Mouse (Mus musculus): ENCODE measurements around the gene Pus1. TPM values are rescaled to one million over a fixed set of nuclear protein-coding genes. Genes with fewer than 3 reads are reported as not detected.

Pus1 gene
- polyA plus RNA-seq, 1 experiment from 2014 or later, result 34.3 TPM

DNA sequence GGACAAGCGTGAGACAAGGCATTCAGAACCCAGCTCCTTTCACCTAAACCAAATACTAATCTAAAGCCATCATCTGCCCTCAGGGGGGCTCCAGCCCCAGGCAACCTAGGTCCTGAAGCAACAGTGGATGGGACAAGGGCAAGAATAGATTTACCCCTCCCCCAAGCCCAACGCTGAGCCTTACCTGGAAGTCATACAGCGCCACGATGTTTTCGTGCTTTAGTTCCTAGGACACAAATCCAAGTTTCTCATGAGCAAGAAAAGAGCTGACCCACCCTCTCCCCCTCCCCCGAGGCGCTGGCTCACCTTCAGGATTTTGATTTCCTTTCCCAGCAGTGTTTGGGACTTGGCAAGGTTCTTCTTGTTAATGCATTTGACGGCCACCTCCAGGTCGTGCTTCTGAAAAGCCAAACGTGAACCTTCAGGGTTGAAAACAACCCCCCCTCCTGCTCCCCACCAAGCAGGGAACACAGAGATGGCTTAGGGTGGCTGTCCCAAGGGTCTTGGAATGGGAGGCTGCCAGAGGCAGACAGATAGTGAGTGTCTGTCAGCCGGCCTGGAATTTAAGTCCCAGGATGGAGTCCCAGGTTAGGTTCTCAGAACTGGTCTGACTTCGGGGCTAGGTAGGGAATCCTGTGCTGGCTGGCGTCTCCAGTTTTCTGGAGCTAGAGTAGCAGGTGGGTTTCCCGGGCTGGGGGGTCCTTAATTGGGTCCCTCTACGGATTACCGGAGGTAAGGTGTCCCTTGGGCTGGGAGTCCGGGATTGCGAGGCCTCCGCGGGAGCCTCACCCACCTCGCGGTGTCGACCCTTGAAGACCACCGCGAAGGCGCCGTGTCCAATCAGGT, 28.6 kb upstream of the Pus1 start:
- Histone ChIP-seq H3K4me1 (replicated peaks; ENCODE audit: insufficient read depth, low read length) (peaks cover 15% of the 10 kb centered on the region), H3K27ac (peak overlapping the region; percentile 76), H3K4me3 (replicated peaks; ENCODE audit: low read depth, low read length) (peak overlapping the region; percentile 75), H3K9me3 (replicated peaks; ENCODE audit: low read length) (no peaks in the 10 kb centered on the region), H3K36me3 (ENCODE audit: insufficient read depth, low read length) (peaks cover 12% of the 10 kb centered on the region; the same call in 1 of the 2 replicates), H3K27me3 (ENCODE audit: insufficient read depth, low read length) (no peaks in the 10 kb centered on the region), H3K4me2 (ENCODE audit: low read length) (peak overlapping the region; percentile 67), H3K9ac (ENCODE audit: low read depth, low read length) (peak overlapping the region; percentile 89)
- no peak for TF ChIP-seq CTCF (IDR thresholded peaks at IDR 0.05; ENCODE audit: low read depth)
- WGBS, result under 1% methylated on average over 27 of the region's 27 CpGs
- ATAC-seq (replicated peaks; ENCODE audit: low FRiP score, low read depth) (no peak), DNase-seq (ENCODE audit: low spot score) (peak; percentile 27)

DNA sequence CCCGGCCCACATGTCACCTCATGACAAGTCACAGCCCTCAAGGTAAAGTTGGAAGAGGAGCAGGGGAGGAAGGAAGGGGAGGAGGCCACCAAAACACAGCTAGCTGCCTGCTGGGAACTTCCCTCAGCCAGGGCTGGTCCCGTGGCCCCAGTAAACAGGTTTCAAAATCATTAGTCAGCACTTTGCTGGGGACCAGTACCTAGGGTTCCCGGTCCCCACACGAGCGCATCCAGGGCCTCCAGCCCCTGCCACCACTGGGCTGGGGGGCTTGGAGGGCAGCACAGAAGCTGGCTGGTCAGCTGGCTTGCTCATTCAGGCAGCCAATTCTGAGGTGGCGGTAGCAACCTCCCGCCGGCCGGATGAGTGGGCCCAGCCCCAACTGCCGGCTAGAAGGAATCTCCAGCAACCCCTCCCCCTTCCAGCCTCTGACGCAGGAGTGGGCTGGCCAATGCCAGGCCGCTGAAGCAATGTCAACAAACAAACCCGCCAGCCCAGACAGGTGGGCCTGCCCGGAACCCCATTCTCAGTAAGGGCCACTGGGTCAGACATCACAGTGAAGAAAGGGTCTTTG, 27.7 kb upstream of the Pus1 start:
- peaks cover 15% of the 10 kb centered on the region for H3K4me1 ChIP-seq (replicated peaks; ENCODE audit: insufficient read depth, low read length)
- peak overlapping the region; percentile 76 for H3K27ac ChIP-seq
- H3K9ac ChIP-seq (ENCODE audit: low read depth, low read length), result peak overlapping the region; percentile 89
- H3K4me2 ChIP-seq (ENCODE audit: low read length), result peak overlapping the region; percentile 67
- peak; percentile 95 for DNase-seq (ENCODE audit: low spot score)
- H3K27me3 ChIP-seq (ENCODE audit: insufficient read depth, low read length), result no peaks in the 10 kb centered on the region
- peaks cover 12% of the 10 kb centered on the region; the same call in 1 of the 2 replicates for H3K36me3 ChIP-seq (ENCODE audit: insufficient read depth, low read length)
- no peaks in the 10 kb centered on the region for H3K9me3 ChIP-seq (replicated peaks; ENCODE audit: low read length)
- ATAC-seq (replicated peaks; ENCODE audit: low FRiP score, low read depth), result peak; percentile 77
- peak overlapping the region; percentile 75 for H3K4me3 ChIP-seq (replicated peaks; ENCODE audit: low read depth, low read length)
- WGBS, result under 1% methylated on average over 14 of the region's 14 CpGs
- TF ChIP-seq CTCF (IDR thresholded peaks at IDR 0.05; ENCODE audit: low read depth), result no peak

DNA sequence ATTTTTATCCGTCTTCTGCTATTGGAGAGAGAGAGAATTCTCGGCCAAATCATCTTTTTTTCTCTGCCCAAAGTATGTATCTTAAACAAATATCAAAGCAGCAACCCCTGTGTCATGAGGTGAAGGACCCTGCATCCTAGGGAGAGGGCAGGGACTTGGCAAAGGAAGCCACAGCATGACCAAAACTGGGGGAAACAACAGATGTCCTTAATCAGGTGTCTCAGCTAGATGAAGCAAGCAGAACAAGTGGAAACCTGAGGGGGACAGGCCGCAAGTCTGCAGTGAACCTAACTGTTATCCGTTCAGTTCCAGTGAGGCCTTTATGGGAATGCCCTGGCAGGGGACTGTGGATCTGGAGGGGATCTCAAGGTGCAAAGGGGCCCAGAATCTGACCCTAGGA, 27.0 kb upstream of the Pus1 start:
- Histone ChIP-seq H3K4me3 (replicated peaks; ENCODE audit: low read depth, low read length) (peak overlapping the region; percentile 75; the same call in 1 of the 2 replicates), H3K27me3 (ENCODE audit: insufficient read depth, low read length) (no peaks in the 10 kb centered on the region), H3K4me2 (ENCODE audit: low read length) (peak overlapping the region; percentile 67), H3K9me3 (replicated peaks; ENCODE audit: low read length) (no peaks in the 10 kb centered on the region), H3K4me1 (replicated peaks; ENCODE audit: insufficient read depth, low read length) (peaks cover 15% of the 10 kb centered on the region), H3K27ac (peak overlapping the region; percentile 76), H3K36me3 (ENCODE audit: insufficient read depth, low read length) (peaks cover 15% of the 10 kb centered on the region; the same call in 1 of the 2 replicates), H3K9ac (ENCODE audit: low read depth, low read length) (peak overlapping the region; percentile 89)
- no peak for DNase-seq (ENCODE audit: low spot score)
- whole genome bisulfite sequencing, result 78% methylated on average over 4 of the region's 4 CpGs
- no peak for ATAC-seq (replicated peaks; ENCODE audit: low FRiP score, low read depth)
- no peak for TF ChIP-seq CTCF (IDR thresholded peaks at IDR 0.05; ENCODE audit: low read depth)

DNA sequence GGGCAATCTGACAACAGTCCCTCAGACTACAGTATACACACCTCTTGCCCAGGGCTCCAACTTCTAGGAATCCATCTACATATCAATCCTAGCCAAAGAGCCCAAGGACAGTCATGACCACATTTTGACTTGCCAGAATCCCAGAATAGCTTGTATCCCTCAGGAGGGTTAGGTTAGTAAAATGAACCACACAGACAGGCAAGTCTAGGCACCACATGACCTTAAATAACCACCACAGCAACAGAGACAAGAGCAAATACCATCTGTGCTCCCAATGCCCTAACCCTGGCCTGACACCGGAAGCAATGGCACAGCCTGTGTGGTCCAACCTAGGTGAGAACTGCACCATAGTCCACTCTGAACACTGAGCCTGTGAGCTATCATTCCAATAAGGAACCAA, 26.2 kb upstream of the Pus1 start:
- no peak overlapping the region for H3K4me3 ChIP-seq (replicated peaks; ENCODE audit: low read depth, low read length)
- H3K36me3 ChIP-seq (ENCODE audit: insufficient read depth, low read length), result peaks cover 16% of the 10 kb centered on the region; the same call in 1 of the 2 replicates
- no peak overlapping the region for H3K27ac ChIP-seq
- no peak overlapping the region for H3K9ac ChIP-seq (ENCODE audit: low read depth, low read length)
- WGBS, result 87% methylated on average over 1 of the region's 1 CpGs
- no peak overlapping the region for H3K4me2 ChIP-seq (ENCODE audit: low read length)
- DNase-seq (ENCODE audit: low spot score) (no peak), ATAC-seq (replicated peaks; ENCODE audit: low FRiP score, low read depth) (no peak)
- H3K27me3 ChIP-seq (ENCODE audit: insufficient read depth, low read length), result no peaks in the 10 kb centered on the region
- H3K9me3 ChIP-seq (replicated peaks; ENCODE audit: low read length), result no peaks in the 10 kb centered on the region
- no peak for TF ChIP-seq CTCF (IDR thresholded peaks at IDR 0.05; ENCODE audit: low read depth)
- H3K4me1 ChIP-seq (replicated peaks; ENCODE audit: insufficient read depth, low read length), result peaks cover 15% of the 10 kb centered on the region

DNA sequence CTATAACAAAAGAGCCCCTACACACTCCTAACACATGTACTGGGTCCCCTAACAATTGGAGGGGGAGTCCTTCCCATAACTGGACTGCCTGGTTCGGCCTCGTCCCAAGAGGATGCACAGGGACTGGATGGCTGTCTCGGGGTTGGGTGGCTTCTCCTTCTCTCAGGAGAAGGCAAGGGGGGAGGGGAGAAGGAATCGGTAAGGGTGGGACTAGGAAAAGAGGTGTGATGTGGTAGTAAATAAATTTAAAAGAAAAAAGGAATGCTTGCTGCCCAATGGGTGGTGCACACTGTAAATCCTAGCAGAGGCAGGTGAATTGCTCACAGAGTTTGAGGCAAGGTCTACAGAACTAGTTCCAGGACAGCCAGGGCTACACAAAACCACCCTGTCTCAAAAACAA, 25.7 kb upstream of the Pus1 start:
- TF ChIP-seq CTCF (IDR thresholded peaks at IDR 0.05; ENCODE audit: low read depth), result no peak
- Histone ChIP-seq H3K27ac (no peak overlapping the region), H3K4me2 (ENCODE audit: low read length) (no peak overlapping the region), H3K36me3 (ENCODE audit: insufficient read depth, low read length) (peaks cover 16% of the 10 kb centered on the region; the same call in 1 of the 2 replicates), H3K9ac (ENCODE audit: low read depth, low read length) (no peak overlapping the region), H3K27me3 (ENCODE audit: insufficient read depth, low read length) (no peaks in the 10 kb centered on the region), H3K4me3 (replicated peaks; ENCODE audit: low read depth, low read length) (no peak overlapping the region), H3K9me3 (replicated peaks; ENCODE audit: low read length) (no peaks in the 10 kb centered on the region), H3K4me1 (replicated peaks; ENCODE audit: insufficient read depth, low read length) (peaks cover 15% of the 10 kb centered on the region)
- 69% methylated on average over 4 of the region's 4 CpGs for WGBS
- no peak for ATAC-seq (replicated peaks; ENCODE audit: low FRiP score, low read depth)
- no peak for DNase-seq (ENCODE audit: low spot score)

DNA sequence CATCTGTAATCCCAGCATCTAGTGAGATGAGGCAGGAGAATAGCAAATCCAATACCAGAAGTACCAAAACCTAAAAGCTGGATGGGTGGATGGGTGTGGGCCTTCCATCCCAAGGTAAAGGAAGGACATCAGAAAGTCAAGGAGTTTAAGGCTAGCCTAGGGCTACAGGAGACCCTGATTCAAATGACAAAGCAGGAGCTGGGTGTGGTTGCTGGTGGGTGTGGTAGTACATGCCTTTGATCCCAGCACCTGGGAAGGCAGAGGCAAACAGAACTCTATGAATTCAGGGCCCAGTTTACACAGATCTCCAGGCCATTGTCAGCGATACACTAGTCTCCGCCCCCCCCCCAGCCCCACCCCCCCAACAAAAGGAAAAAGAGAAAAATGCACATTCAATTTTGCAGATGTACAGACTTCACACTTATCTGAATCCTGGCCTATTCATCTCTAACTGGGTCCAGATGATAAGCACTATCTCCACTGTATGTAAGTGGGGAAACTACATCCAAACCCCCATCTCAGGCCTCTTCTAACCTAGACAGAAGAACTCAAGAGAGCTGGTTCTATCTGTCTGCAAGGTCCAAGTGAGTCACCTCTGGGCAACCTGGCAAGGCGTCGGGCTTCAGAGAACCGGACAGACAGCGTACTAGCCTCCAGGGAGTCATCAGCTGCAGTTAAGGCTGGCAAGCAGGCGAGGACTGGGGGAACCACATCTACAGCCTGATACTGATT, 23.7 kb upstream of the Pus1 start:
- no peak for DNase-seq (ENCODE audit: low spot score)
- 90% methylated on average over 7 of the region's 7 CpGs for WGBS

More for the DNA sequence above, 23.7 kb upstream of the Pus1 start:
- H3K4me2 ChIP-seq (ENCODE audit: low read length), result no peak overlapping the region
- peaks cover 17% of the 10 kb centered on the region; the same call in 1 of the 2 replicates for H3K36me3 ChIP-seq (ENCODE audit: insufficient read depth, low read length)
- no peak overlapping the region for H3K27ac ChIP-seq
- no peak overlapping the region for H3K9ac ChIP-seq (ENCODE audit: low read depth, low read length)
- H3K9me3 ChIP-seq (replicated peaks; ENCODE audit: low read length), result no peaks in the 10 kb centered on the region
- no peak overlapping the region for H3K4me3 ChIP-seq (replicated peaks; ENCODE audit: low read depth, low read length)
- no peak for ATAC-seq (replicated peaks; ENCODE audit: low FRiP score, low read depth)
- peaks cover 15% of the 10 kb centered on the region for H3K4me1 ChIP-seq (replicated peaks; ENCODE audit: insufficient read depth, low read length)
- no peak for TF ChIP-seq CTCF (IDR thresholded peaks at IDR 0.05; ENCODE audit: low read depth)
- no peaks in the 10 kb centered on the region for H3K27me3 ChIP-seq (ENCODE audit: insufficient read depth, low read length)
